Mouse (Mus musculus) adrenal gland (tissue): ENCODE results near the gene Rpap3.

Source experiments
- intact Hi-C: fragments of 180-260 bp; cut with DNase I; formaldehyde crosslinking; loops from one replicate; pipeline ENCODE4 v1.15.1; 2025

Gene Rpap3

DNA sequence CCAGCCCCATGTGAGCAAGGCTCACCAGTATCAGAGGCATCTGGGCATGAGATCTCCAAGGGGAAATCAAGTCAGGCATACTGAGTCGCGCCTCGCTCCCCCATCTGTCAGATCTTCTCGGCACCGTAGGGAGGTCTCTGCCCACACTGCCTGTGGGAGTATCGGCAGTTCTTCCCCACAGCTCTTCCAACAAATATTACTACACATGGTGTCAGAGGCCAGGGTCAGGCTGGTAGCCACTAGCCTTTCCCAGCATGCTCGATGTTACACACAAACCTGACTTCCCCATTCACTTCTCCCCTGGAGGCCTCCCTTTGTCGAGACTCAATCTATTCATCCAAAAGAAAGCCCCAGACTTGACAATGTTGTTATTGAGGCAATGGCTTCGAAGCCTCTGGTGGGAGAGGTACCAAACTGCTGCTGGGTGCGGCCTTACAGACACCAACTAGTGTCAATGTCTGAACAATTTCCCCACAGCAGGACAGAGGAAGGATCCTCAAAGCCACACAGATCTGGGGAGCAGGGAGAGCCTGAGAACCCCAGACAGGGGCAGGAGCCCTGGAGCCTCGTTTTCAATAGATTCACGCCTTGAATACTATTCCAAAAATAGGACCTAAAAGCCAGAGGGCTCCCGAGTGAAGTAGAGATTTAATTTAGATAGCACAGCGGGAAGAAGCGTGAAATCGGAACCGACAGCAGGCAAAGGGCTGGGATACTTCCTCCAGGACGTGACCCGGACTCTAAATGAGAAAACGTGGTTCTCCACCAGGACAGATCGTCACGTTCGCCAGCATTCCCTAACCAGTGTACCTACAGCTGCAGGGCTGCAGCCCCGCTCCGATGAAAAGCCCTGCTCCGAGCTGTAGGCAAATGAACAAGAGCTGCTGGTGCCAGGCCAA lies 47.5 kb downstream of the Rpap3 start:
- intact Hi-C loops = no loop called here

DNA sequence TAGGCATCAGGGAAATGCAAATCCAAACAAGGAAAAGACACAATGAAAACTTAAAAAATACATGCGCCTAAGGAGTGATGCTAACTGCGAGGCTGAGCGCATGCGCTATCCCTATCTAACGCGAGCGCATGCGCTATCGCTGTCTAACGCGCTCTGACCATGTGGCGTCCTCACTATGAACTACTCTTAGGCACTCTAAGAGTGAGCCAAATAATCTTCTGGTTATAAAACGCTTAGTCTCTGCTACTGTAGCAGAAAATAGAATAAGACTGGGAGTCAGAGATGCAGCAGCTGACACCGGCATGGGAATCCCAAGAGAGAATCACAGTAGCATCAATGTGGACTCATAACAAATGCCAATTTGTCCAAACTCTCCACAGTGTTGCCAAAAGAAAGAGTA lies 48.2 kb downstream of the Rpap3 start:
- intact Hi-C loops = no loop called here

DNA sequence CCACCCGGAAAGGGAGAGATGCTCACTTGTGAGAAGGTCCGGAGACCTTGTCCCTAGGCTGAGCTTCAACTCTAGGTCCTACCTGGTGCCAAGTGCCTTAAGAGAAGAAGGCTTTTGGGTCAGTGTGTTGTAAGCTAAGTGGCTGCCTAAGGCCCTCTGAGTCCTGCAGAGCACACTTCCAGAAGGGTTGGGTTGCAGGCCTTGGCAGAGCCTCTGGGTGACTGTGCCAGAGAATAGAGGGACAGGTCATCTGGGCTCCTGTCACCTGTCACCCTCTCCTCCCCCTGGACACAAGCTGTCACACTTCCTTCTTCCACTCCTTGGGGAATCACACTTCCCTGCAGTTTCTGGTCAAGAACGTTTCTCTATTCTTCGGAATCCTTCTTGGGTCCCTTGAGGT lies 55.9 kb downstream of the Rpap3 start:
- intact Hi-C loops = no loop called here

DNA sequence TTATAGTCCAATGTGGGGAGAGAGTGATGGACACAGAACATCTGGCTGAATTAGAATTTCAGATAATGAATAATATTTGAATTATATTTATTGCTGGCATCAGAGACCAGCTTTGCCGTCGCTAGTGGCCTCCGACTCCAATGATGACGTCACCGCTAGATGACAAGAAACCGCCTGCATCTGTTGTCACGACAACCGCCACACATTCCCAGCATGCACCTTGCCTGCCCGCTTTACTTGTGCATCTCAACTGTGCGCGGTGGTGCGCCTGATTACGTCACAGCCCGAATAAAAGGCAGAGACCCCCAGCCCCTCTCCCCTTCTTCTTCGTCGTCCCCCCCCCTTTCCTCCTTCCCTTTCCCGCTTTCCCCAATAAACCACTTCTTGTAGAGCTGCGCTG lies 57.4 kb downstream of the Rpap3 start:
- intact Hi-C loops = no loop called here

DNA sequence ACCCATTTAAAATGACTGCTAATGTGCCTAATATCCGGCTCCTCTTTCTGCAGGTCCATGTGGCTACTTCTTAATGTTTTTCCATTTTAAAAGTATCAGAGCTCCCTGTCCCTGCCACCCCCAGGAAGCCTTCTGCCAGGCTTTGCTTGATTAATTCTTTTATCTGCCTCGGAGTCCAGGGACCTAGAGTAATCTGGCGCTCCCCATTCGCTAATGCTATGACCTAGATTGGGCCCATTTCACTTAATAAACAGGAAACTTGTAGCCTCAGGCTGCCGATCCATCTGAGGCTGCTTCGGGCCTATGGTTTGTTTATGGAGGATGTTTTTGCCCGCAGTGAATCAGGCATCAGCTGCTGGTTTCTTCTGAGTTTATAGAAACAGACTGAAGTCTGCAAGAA lies 59.2 kb downstream of the Rpap3 start:
- intact Hi-C loops = no loop called here

DNA sequence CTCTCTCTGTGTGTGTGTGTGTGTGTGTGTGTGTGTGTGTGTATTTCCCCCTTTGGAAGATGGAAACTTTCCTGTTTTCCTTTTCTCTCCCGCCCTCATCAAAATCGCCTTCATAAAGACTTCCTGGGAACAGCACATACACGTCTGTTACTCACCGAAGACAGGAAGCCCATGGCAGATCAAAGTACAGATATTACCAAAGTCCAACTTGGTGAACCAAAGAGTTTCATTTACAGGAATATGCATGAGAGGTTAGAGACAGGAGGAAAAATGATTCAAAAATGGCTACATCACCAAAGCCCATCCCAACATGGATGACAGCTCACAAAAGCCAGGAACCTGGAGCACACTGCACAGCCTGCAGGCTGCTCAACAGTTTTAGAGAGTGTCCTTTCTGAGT lies 61.6 kb downstream of the Rpap3 start:
- intact Hi-C loops = no loop called here
